Mouse (Mus musculus): ENCODE data around the gene Hmgn1.

DNA sequence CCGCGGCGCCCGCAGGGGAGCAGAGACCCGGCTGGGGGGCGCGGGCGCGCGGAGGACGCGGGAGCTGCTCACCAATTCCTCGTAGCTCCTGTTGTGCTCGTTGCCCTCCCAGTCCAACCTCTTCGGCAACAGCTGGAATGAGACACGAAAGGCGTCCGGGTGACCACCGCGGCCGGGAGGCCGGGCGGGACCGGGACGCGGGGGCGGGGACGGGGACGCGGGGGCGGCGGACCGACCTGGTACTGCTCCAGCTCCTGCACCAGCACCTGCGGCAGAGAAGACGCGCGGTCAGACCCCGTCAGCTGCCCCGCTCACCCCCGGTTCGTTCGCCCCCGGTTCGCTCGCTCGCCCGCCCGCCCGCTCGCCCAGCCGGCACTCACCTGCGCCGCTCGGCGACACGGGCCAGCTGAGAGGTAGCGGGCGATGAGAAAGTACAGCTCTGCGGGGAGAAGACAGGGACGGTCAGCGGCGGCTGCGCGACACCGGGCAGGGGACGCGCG, 45.7 kb downstream of the Hmgn1 start:
- no peak for TF ChIP-seq EP300 (IDR thresholded peaks at IDR 0.05)
- no peak for TF ChIP-seq CTCF (IDR thresholded peaks at IDR 0.05)

Data from lung, postnatal 0 days (tissue).